Mouse (Mus musculus) adrenal gland, postnatal 4 days (tissue): ENCODE data around the gene Hexb. TPM values are rescaled to one million over a fixed set of nuclear protein-coding genes. Genes with fewer than 3 reads are reported as not detected.

ENCODE experiments used
- DNase-seq, 2 experiments: peaks; one replicate each; pipeline ENCODE4 v3.0.0; 2021 to 2022; ENCODE audit warnings: low spot score in 2 of 2, mixed read lengths in 2 of 2
- long read RNA-seq, 2 experiments: library from polyadenylated mRNA; stranded (forward); transcript quantifications; one replicate each; pipeline ENCODE4 v2.0.0; 2021
- total RNA-seq, 2 experiments: library from RNA; stranded (reverse); gene quantifications; 2 replicates each; pipeline ENCODE4 v1.2.3; 2021

Gene Hexb
- total RNA-seq, result 10 to 100 TPM; 30.8 to 38.7 TPM
- long read RNA-seq, experiment 1, transcript Hexb-201 (14 exons, 1,905 nt), result major isoform, 36 of 39 reads
- long read RNA-seq, experiment 1, partial matches to known transcripts, result 1 of 39 reads
- long read RNA-seq, experiment 1, other reads (novel, unspliced or antisense), result 2 of 39 reads
- long read RNA-seq, experiment 2, transcript Hexb-201 (14 exons, 1,905 nt), result major isoform, 64 of 68 reads
- long read RNA-seq, experiment 2, partial matches to known transcripts, result 2 of 68 reads
- long read RNA-seq, experiment 2, other reads (novel, unspliced or antisense), result 2 of 68 reads

- DNase-seq, result peak; percentile 78 to 88
Measured at GRCm38 (mm10) chr13:97197932-97198562, at the start of gene Hexb. Gene Hexb (minus strand): TSS chr13:97198357.

GRCm38 (mm10) chr13:97247754-97248153, 49.6 kb upstream of the Hexb start:
- DNase-seq, result no peak

- DNase-seq, result no peak
Measured at GRCm38 (mm10) chr13:97246217-97246616, 48.1 kb upstream of the Hexb start.

- no peak for DNase-seq
Measured at GRCm38 (mm10) chr13:97245157-97245556, 47.0 kb upstream of the Hexb start.

- DNase-seq, result no peak
Measured at GRCm38 (mm10) chr13:97244712-97245105, 46.6 kb upstream of the Hexb start.

- no peak for DNase-seq
Measured at GRCm38 (mm10) chr13:97243962-97244711, 46.0 kb upstream of the Hexb start.

GRCm38 (mm10) chr13:97242716-97243115, 44.6 kb upstream of the Hexb start:
- no peak for DNase-seq

- DNase-seq, result no peak
Measured at GRCm38 (mm10) chr13:97241787-97242280, 43.7 kb upstream of the Hexb start.

GRCm38 (mm10) chr13:97240965-97241786, 43.0 kb upstream of the Hexb start, which contains the start of gene Enc1:
Gene Enc1 (plus strand): TSS chr13:97241105.
- DNase-seq, result peak; percentile 71 to 77

- DNase-seq, result peak; percentile 37 to 51
Measured at GRCm38 (mm10) chr13:97240279-97240964, 42.3 kb upstream of the Hexb start.

- no peak for DNase-seq
Measured at GRCm38 (mm10) chr13:97239343-97240180, 41.4 kb upstream of the Hexb start.

- no peak for DNase-seq
Measured at GRCm38 (mm10) chr13:97238181-97238981, 40.2 kb upstream of the Hexb start.

GRCm38 (mm10) chr13:97237700-97238099, 39.5 kb upstream of the Hexb start:
- DNase-seq, result no peak

GRCm38 (mm10) chr13:97235911-97236310, 37.8 kb upstream of the Hexb start:
- no peak for DNase-seq

- peak; percentile 36 to 68 for DNase-seq
Measured at GRCm38 (mm10) chr13:97234785-97235417, 36.7 kb upstream of the Hexb start.

GRCm38 (mm10) chr13:97233092-97233491, 34.9 kb upstream of the Hexb start:
- no peak for DNase-seq

GRCm38 (mm10) chr13:97230101-97230500, 31.9 kb upstream of the Hexb start:
- DNase-seq, result no peak

- no peak for DNase-seq
Measured at GRCm38 (mm10) chr13:97227795-97228194, 29.6 kb upstream of the Hexb start.
